Mouse (Mus musculus) myocyte (in vitro differentiated cells): ENCODE measurements around the gene Obscn. TPM values are rescaled to one million over a fixed set of nuclear protein-coding genes. Genes with fewer than 3 reads are reported as not detected.

ENCODE experiments used
- H3K27me3 ChIP-seq: one replicate; pipeline ENCODE4 v1.6.1; 2011; ENCODE audit not compliant: control insufficient read depth, insufficient read depth, insufficient read length
- H3K36me3 ChIP-seq: one replicate; pipeline ENCODE4 v1.6.1; 2011; ENCODE audit not compliant: control insufficient read depth, insufficient read depth
- H3K4me2 ChIP-seq: one replicate; pipeline ENCODE4 v1.6.1; 2011; ENCODE audit warnings: low read depth, control low read depth
- H3K4me3 ChIP-seq: one replicate; pipeline ENCODE4 v1.5.1; 2011; ENCODE audit warnings: mild to moderate bottlenecking, control low read depth, moderate library complexity
- H3K79me2 ChIP-seq: one replicate; pipeline ENCODE4 v1.6.1; 2011; ENCODE audit not compliant: control insufficient read depth, insufficient read depth
- H3ac ChIP-seq: one replicate; pipeline ENCODE4 v1.6.1; 2011; ENCODE audit not compliant: control insufficient read depth, insufficient read length
- CEBPB ChIP-seq: IDR thresholded peaks from 2 replicates; pipeline ENCODE4 v1.6.1; 2011; ENCODE audit warnings: mild to moderate bottlenecking, moderate library complexity; ENCODE audit not compliant: poor library complexity, insufficient read depth, severe bottlenecking
- E2F4 ChIP-seq: IDR thresholded peaks from one replicate; pipeline ENCODE4 v1.6.1; 2011; ENCODE audit warnings: mild to moderate bottlenecking, control low read depth, moderate library complexity; ENCODE audit not compliant: insufficient read depth
- MAX ChIP-seq: IDR thresholded peaks from one replicate; pipeline ENCODE4 v1.6.1; 2011; ENCODE audit warnings: low read depth, mild to moderate bottlenecking, control low read depth
- MYOD1 ChIP-seq, 3 experiments: IDR thresholded peaks; one replicate each; pipeline ENCODE4 v1.6.1; 2011; ENCODE audit warnings: control low read depth in 2 of 3, low read depth in 2 of 3, mild to moderate bottlenecking in 2 of 3, moderate library complexity in 1 of 3; ENCODE audit not compliant: insufficient read length in 2 of 3, control insufficient read depth in 1 of 3
- MYOG ChIP-seq, 3 experiments: IDR thresholded peaks; one replicate each; pipeline ENCODE4 v1.6.1; 2011; ENCODE audit warnings: control low read depth in 2 of 3, low read depth in 2 of 3, mild to moderate bottlenecking in 2 of 3; ENCODE audit not compliant: insufficient read length in 2 of 3, control insufficient read depth in 1 of 3, insufficient read depth in 1 of 3
- POLR2A ChIP-seq: IDR thresholded peaks from one replicate; pipeline ENCODE4 v1.6.1; 2011; ENCODE audit warnings: low read depth, mild to moderate bottlenecking, control low read depth, moderate library complexity; ENCODE audit not compliant: insufficient read length
- POLR2AphosphoS2 ChIP-seq: IDR thresholded peaks from one replicate; pipeline ENCODE4 v1.6.1; 2011; ENCODE audit warnings: low read depth, control low read depth; ENCODE audit not compliant: insufficient read length
- REST ChIP-seq: IDR thresholded peaks from one replicate; pipeline ENCODE4 v1.6.1; 2011; ENCODE audit warnings: mild to moderate bottlenecking, control low read depth, moderate library complexity; ENCODE audit not compliant: insufficient read depth, insufficient read length
- SRF ChIP-seq: IDR thresholded peaks from one replicate; pipeline ENCODE4 v1.6.1; 2011; ENCODE audit warnings: low read depth; ENCODE audit not compliant: control insufficient read depth, insufficient read length
- TCF12 ChIP-seq: IDR thresholded peaks from one replicate; pipeline ENCODE4 v1.6.1; 2011; ENCODE audit warnings: mild to moderate bottlenecking, control low read depth; ENCODE audit not compliant: poor library complexity, insufficient read depth, severe bottlenecking
- TCF3 ChIP-seq: IDR thresholded peaks from one replicate; pipeline ENCODE4 v1.6.1; 2011; ENCODE audit warnings: low read depth, control low read depth; ENCODE audit not compliant: insufficient read length
- USF1 ChIP-seq: IDR thresholded peaks from one replicate; pipeline ENCODE4 v1.6.1; 2011; ENCODE audit warnings: low read depth, mild to moderate bottlenecking, control low read depth, moderate library complexity
- polyA plus RNA-seq: library from polyadenylated mRNA; unstranded; fragments of >200 nt; fragmentation: generic; extraction: Trizol; gene quantifications from one replicate; pipeline ENCODE4 v1.2.1, GENCODE M21; 2012; ENCODE audit warnings: missing spikeins

The Obscn gene
- polyA plus RNA-seq, 1 experiment = 25.0 TPM

DNA sequence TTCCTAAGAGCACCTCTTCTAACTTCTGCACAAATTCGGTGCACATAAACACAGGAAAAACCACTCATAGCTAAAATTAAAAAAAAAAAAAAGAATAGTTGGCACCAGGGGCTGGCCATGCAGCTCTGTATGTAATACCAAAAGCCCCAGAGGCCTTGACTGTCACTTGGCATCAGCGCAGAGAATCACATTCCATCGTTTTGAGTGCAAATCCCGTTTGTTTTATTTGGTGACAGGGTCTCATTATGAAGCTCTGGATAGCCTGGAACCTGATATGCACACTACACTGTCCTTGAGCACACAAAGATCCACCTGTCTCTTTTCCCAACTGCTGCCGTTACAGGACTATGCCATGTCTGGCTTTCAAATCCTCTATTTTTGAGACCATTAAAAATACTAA lies 185.0 kb downstream of the Obscn start:
- no peak overlapping the region for H3K4me2 ChIP-seq
- H3ac ChIP-seq = no peak overlapping the region
- TF ChIP-seq E2F4 (no peak), POLR2A (no peak), TCF3 (no peak), REST (no peak), MYOD1 (IDR thresholded peaks at IDR 0.05; ENCODE audit: control insufficient read depth in 1 of 3, insufficient read length in 2 of 3, low read depth in 2 of 3) (no peak), SRF (no peak), CEBPB (no peak), TCF12 (no peak), MAX (no peak), MYOG (IDR thresholded peaks at IDR 0.05; ENCODE audit: control insufficient read depth in 1 of 3, insufficient read depth in 1 of 3, insufficient read length in 2 of 3, low read depth in 2 of 3) (no peak), POLR2AphosphoS2 (no peak), USF1 (no peak)
- no peak overlapping the region for H3K4me3 ChIP-seq
- H3K79me2 ChIP-seq = peaks cover 9% of the 10 kb centered on the region
- H3K27me3 ChIP-seq = peaks cover 17% of the 10 kb centered on the region
- H3K36me3 ChIP-seq = no peaks in the 10 kb centered on the region

DNA sequence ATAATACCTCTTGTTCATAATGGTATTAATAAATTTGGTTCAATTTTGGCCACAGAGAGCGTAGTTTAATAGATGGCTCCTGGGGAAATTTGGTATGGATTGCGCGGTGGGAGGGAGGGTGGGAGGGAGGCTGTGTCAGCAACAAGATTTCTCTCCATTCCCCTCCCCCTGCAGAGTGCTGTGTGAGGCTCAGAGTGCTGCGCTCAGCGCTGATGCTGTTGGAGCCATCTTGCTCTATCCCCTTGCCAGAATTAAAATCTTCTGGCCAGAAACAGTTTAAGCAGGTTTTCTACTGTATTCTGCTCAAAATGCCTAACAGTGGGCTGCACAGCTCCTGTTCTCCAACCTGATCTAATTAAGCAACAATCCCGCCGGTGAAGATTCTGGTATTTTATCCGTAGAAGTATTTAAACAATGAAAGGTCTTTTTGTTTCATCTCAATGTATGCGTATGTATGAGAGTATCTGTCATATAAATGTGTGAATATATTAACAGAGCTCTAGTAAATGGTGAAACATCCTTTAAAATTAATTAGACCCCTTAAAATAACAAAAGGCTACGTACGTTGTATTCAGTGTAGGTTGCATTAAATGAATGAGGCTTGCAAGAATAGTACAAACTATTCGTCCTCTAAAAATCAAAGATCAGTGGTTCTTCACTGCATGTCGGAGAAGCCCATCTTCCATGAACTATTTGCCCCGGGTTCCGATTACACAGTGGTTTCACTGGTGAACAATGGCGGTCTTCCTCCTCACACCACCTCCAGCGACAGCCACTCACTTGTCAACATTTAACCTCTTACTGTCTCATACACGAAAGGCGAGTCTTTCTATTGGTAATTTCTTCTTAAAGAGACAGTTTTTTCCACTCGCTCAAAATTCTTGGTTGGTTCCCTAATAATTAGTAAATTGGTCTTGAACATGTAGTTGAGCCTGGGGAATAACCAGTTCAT lies 186.4 kb downstream of the Obscn start:
- Histone ChIP-seq H3K36me3 (no peaks in the 10 kb centered on the region), H3K4me2 (no peak overlapping the region), H3ac (no peak overlapping the region), H3K4me3 (no peak overlapping the region), H3K27me3 (peaks cover 25% of the 10 kb centered on the region), H3K79me2 (no peaks in the 10 kb centered on the region)
- TF ChIP-seq SRF = no peak

DNA sequence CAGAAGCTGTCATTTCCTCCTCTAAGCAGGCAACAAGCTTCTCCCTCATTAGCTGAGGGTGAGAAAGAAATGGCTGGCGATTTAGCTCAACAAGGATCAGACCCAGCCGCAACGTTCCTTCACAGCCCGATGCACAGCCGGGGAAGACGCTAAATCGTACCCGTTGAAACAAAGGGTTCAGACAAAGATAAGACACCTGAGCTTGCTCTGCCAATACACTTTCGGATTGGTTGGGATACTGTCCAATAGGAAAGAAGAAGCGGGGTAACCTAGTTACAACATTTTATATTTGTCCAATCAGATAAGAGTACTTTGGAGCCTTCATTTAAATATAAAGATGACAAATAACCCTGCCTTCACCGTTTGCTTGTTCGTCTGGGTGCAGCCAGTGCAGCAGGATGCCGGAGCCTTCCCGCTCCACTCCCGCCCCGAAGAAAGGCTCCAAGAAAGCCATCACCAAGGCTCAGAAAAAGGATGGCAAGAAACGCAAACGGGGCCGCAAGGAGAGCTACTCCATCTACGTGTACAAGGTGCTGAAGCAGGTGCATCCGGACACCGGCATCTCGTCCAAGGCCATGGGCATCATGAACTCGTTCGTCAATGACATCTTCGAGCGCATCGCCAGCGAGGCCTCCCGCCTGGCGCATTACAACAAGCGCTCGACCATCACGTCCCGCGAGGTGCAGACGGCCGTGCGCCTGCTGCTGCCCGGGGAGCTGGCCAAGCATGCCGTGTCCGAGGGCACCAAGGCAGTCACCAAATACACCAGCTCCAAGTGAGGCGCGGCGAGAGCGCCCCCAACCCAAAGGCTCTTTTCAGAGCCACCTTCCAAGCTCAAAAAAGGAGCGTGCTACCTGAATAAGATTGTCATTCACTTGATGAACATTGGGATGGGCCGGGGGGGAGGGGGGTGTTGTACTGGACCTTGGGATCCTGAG lies 187.4 kb downstream of the Obscn start, which contains the start of gene Hist3h2ba:
Gene Hist3h2ba, plus strand, starts transcription at position 379 of the 938 bp plus-strand sequence.
- Histone ChIP-seq H3K27me3 (peaks cover 31% of the 10 kb centered on the region), H3K4me3 (no peak within 1 kb of the TSS), H3K79me2 (no peaks in the 10 kb centered on the region), H3K36me3 (no peaks in the 10 kb centered on the region), H3K4me2 (peak within 1 kb of the TSS; percentile 69), H3ac (no peak within 1 kb of the TSS)
- TF ChIP-seq SRF = no peak
- no peak for TF ChIP-seq MYOG (IDR thresholded peaks at IDR 0.05; ENCODE audit: control insufficient read depth in 1 of 3, insufficient read depth in 1 of 3, insufficient read length in 2 of 3, low read depth in 2 of 3)
- TF ChIP-seq CEBPB = no peak
- no peak for TF ChIP-seq POLR2AphosphoS2
- TF ChIP-seq MAX = no peak
- TF ChIP-seq POLR2A = peak; percentile 35
- no peak for TF ChIP-seq REST
- no peak for TF ChIP-seq MYOD1 (IDR thresholded peaks at IDR 0.05; ENCODE audit: control insufficient read depth in 1 of 3, insufficient read length in 2 of 3, low read depth in 2 of 3)

DNA sequence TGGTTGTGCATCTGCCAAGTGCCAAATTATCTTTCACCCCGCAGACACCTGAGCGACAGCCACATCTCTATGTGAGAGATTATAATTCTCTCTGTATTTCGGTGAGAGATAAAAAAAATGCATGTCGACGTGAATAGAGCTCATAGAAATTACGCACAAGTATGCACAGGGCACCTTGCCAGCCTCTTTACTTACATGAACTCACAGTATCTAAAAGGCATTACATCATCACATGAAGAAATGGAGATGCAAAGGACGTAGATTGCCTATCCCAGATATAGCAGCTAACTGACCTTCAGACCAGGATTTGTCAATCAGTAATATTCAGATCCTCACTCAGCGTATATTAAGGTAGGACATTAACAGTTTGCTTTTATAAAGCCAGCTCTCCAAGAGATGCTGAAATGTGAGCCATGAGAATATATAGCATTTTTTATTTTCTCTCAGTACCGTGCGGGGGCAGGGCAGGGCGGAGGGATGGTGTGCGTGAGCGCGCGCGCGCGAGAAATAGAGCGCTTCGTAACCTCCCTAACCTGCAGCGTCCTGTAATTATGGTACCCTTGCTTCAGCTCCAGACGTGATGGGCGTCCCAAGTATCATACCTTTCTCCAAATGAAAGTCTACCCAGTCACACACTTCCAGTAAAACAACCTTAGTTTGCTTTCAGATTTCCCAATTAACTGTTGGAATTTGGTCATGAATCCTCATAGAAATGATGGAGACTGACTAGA lies 188.2 kb downstream of the Obscn start:
- TF ChIP-seq CEBPB (no peak), MYOG (IDR thresholded peaks at IDR 0.05; ENCODE audit: control insufficient read depth in 1 of 3, insufficient read depth in 1 of 3, insufficient read length in 2 of 3, low read depth in 2 of 3) (no peak), E2F4 (no peak), POLR2AphosphoS2 (no peak), MAX (no peak), MYOD1 (IDR thresholded peaks at IDR 0.05; ENCODE audit: control insufficient read depth in 1 of 3, insufficient read length in 2 of 3, low read depth in 2 of 3) (no peak), REST (no peak), TCF3 (no peak), USF1 (no peak), POLR2A (no peak), TCF12 (no peak), SRF (no peak)
- Histone ChIP-seq H3K27me3 (peaks cover 31% of the 10 kb centered on the region), H3K36me3 (no peaks in the 10 kb centered on the region), H3K79me2 (no peaks in the 10 kb centered on the region), H3K4me3 (no peak overlapping the region), H3ac (no peak overlapping the region), H3K4me2 (no peak overlapping the region)
